Mouse (Mus musculus): ENCODE data around the gene Sh3d21.

Gene Sh3d21

GRCm38 (mm10) chr4:126109613-126110373, 53.5 kb downstream of the Sh3d21 start:
- no peak for DNase-seq (ENCODE audit: low read depth, low spot score)

GRCm38 (mm10) chr4:126108061-126108740, 55.1 kb downstream of the Sh3d21 start:
- DNase-seq (ENCODE audit: low read depth, low spot score) = no peak

- DNase-seq (ENCODE audit: low read depth, low spot score) = no peak
These were observed 58.0 kb downstream of the Sh3d21 start for GRCm38 (mm10) chr4:126105131-126105783.

GRCm38 (mm10) chr4:126104261-126105075, 58.8 kb downstream of the Sh3d21 start:
- no peak for DNase-seq (ENCODE audit: low read depth, low spot score)

- DNase-seq (ENCODE audit: low read depth, low spot score) = peak; percentile 98
These were observed 59.7 kb downstream of the Sh3d21 start, which contains the start of gene Stk40 for GRCm38 (mm10) chr4:126103590-126104068. TSS of gene Stk40 (plus strand) at chr4:126103957.

GRCm38 (mm10) chr4:126103057-126103581, 60.2 kb downstream of the Sh3d21 start:
- peak; percentile 89 for DNase-seq (ENCODE audit: low read depth, low spot score)

GRCm38 (mm10) chr4:126102061-126102841, 61.0 kb downstream of the Sh3d21 start:
- peak; percentile 71 for DNase-seq (ENCODE audit: low read depth, low spot score)

- DNase-seq (ENCODE audit: low read depth, low spot score) = no peak
These were observed 62.5 kb downstream of the Sh3d21 start for GRCm38 (mm10) chr4:126100764-126101163.
